Mouse (Mus musculus) heart, postnatal 14 days (tissue): ENCODE data around the gene Fam210b. TPM values are rescaled to one million over a fixed set of nuclear protein-coding genes. Genes with fewer than 3 reads are reported as not detected.
"Not testable (repeated sequence)": the region's sequence is repeated elsewhere in the genome, so short reads cannot be mapped to it uniquely, and the experiment has no call there.

Experiments used
- DNase-seq, 2 experiments: peaks; one replicate each; pipeline ENCODE4 v3.0.0; 2021 to 2022
- intact Hi-C: fragments of 180-260 bp; cut with DNase I; formaldehyde crosslinking; loops from one replicate; pipeline ENCODE4 v1.15.1; 2025
- long read RNA-seq, 2 experiments: library from polyadenylated mRNA; stranded (forward); transcript quantifications; one replicate each; pipeline ENCODE4 v2.0.0; 2021
- total RNA-seq, 2 experiments: library from RNA; stranded (reverse); gene quantifications; 2 replicates each; pipeline ENCODE4 v1.2.3; 2021

The Fam210b gene
- 1 to 10 TPM; 6.9 to 7.0 TPM for total RNA-seq
- long read RNA-seq, experiment 1, transcript Fam210b-201 (3 exons, 3,617 nt), result major isoform, 10 of 14 reads
- long read RNA-seq, experiment 1, partial matches to known transcripts, result 1 of 14 reads
- long read RNA-seq, experiment 1, other reads (novel, unspliced or antisense), result 3 of 14 reads
- long read RNA-seq, experiment 2, transcript Fam210b-201 (3 exons, 3,617 nt), result major isoform, 14 of 16 reads
- long read RNA-seq, experiment 2, partial matches to known transcripts, result 0 of 16 reads
- long read RNA-seq, experiment 2, other reads (novel, unspliced or antisense), result 2 of 16 reads

DNA sequence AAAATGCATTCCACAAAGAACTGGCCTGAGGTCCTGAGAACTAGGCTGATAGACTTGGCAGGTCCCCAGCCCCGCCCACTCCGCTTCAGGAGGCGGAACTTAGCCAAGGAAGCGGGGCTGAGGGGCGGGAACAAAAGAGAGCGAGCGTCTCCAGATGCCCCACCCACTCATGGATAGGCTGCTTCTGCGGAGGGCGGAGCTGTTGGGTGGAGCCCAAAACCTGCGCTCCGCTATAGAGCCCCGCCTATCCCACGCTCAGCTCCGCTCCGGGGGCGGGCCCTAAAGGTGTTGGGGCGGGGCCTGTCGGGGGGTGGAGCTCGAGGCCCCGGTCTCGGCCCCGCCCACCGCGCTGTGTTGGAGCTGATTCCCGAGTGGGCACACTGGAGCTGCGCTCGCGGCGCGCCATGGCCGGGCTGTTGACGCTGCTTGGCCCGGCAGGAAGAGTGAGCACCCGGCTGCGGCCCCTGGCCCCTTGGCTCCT, at the start of gene Fam210b:
TSS of gene Fam210b (plus strand) at position 308 of the 481 bp plus-strand sequence.
- DNase-seq, result peak; percentile 95 to 98
- intact Hi-C loops, result no loop called here

DNA sequence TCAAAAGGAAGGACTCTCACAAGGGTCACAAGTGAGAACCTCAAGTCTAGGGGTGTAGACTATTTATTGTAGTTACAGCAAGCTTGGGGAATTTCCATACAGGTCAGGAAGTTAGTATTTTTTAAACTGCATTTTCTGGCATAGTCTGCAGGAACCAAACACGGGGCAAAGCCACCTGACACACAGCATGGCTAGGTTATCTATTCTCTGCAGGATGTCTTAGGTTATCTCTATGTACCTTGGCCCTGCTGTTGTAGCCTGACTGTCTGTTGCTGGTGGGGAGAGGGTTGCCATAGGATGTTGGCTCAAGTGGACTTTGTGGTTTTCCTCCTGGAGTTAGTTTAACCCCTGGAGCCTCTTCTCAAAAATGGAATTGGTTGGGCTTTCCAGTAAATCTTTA, 47.3 kb upstream of the Fam210b start:
- no peak for DNase-seq
- intact Hi-C loops, result no loop called here

GRCm38 (mm10) chr2:172298542-172298941, 46.8 kb upstream of the Fam210b start:
- intact Hi-C loops, result no loop called here
- no peak for DNase-seq

GRCm38 (mm10) chr2:172299126-172299921, 46.0 kb upstream of the Fam210b start:
- intact Hi-C loops, result no loop called here
- DNase-seq, result no peak

DNA sequence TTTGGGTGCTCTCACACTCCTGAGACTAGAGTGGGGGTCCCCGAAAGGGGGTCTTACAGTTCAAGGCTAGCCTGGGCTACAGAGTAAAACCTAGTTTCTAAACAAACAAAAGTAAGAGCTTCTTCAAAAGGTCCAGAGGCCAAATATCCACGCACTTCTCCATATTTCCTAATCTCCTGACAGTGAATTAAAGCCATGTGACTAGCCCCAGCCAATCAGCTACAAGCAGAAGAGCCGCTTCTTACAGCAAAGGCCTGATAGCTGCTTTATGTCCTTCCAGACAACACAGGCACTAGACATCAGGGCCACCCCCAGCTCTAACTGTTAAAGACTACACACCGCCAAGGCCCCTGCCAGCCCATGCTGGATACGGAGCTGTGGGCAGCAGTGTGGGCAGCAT, 43.0 kb upstream of the Fam210b start:
- intact Hi-C loops, result no loop called here
- no peak for DNase-seq

GRCm38 (mm10) chr2:172304118-172304708, 41.2 kb upstream of the Fam210b start:
- intact Hi-C loops, result no loop called here
- DNase-seq, result no peak

GRCm38 (mm10) chr2:172305546-172305945, 39.8 kb upstream of the Fam210b start:
- intact Hi-C loops, DNase-seq: not testable (repeated sequence)

DNA sequence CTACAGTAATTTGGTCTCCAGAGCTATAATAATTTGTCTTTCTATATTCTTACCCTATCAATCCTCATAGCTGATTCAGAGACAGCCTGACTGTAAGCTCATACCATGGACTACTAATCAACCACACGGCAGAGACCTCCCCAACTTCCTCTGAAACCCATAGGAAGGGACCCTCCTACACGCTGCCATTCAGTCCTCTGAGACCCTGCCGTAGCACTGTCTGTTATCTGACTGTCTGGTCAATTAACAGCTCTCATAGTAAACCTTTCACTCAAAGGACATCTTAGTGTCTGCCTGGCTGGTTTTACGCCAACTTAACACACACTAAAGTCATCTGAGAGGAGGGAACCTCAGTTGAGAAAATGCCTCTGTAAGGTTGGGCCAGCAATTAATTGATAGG, 38.8 kb upstream of the Fam210b start:
- no peak for DNase-seq
- intact Hi-C loops, result no loop called here

- intact Hi-C loops, result no loop called here
- no peak for DNase-seq
These were observed 33.6 kb upstream of the Fam210b start for GRCm38 (mm10) chr2:172311731-172312130.

GRCm38 (mm10) chr2:172320878-172321277, 24.5 kb upstream of the Fam210b start:
- peak; percentile 71 to 81 for DNase-seq

GRCm38 (mm10) chr2:172328248-172328647, 17.1 kb upstream of the Fam210b start:
- intact Hi-C loops, result loop anchor here (2.0 kb wide), 1 partner anchor 107 kb away; no protein-coding TSS in a partner anchor
- no peak for DNase-seq

More at GRCm38 (mm10) chr2:172320878-172321277, 24.5 kb upstream of the Fam210b start:
- intact Hi-C loops, result no loop called here

GRCm38 (mm10) chr2:172329179-172329578, 16.2 kb upstream of the Fam210b start:
- intact Hi-C loops, result loop anchor here (2.0 kb wide), 1 partner anchor 108 kb away; no protein-coding TSS in a partner anchor
- peak; percentile 25 to 48 for DNase-seq

GRCm38 (mm10) chr2:172338206-172338942, 7.0 kb upstream of the Fam210b start:
- intact Hi-C loops, result no loop called here

DNA sequence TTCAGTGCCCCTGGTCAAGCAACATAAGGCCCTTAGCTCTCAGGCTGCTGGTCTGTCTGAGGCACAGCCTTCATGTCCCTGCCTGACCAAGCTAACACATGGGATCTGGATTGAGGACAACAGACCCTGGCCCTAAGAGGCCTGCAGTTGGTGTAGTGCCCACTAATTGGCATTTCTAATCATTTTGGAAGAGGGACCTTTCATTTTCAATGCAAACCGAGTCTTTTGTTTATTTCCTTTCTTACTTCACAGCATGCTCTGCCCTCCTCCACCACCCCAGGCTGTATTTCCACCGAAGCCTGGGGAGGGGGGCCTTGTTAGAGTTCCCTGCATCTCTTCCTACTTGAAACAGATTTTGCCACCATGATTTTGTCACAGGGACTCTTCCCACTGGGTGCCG, 4.4 kb upstream of the Fam210b start:
- intact Hi-C loops, result no loop called here

More at GRCm38 (mm10) chr2:172338206-172338942, 7.0 kb upstream of the Fam210b start:
- no peak for DNase-seq

DNA sequence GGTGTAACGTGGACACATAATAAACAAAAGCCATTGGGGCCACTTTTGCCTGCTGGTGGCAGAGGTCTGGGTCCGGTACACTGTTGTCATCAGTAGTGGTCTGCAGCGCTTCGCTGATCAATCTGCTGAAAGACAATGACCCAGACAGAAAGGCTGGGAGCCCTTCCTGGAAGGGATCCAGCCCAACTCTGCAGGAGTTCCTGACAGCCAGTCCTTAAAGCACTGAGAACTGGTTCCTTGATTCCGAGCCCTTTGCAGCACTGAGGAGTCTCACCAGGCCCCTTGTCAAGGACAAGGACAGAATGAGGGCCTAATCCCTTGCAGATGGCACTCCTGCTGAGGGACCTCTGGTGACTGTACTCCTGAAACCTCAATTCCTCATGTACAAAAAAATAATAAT, 3.8 kb upstream of the Fam210b start:
- intact Hi-C loops, result no loop called here
- DNase-seq, result no peak

More for the DNA sequence above, 4.4 kb upstream of the Fam210b start:
- no peak for DNase-seq

- intact Hi-C loops, result no loop called here
- DNase-seq, result no peak
These were observed 1.6 kb upstream of the Fam210b start for GRCm38 (mm10) chr2:172343751-172344150.

GRCm38 (mm10) chr2:172344669-172345068, 696 bp upstream of the Fam210b start:
- intact Hi-C loops, result no loop called here
- no peak for DNase-seq

GRCm38 (mm10) chr2:172346034-172346929, 917 bp downstream of the Fam210b start:
- peak; percentile 33 to 41 for DNase-seq
- intact Hi-C loops, result loop anchor here (2.0 kb wide), 1 partner anchor 25 kb away; the partner anchor contains the start of genes Aurka and Cstf1
